Mouse (Mus musculus): ENCODE measurements at regions not wholly inside any gene's neighbourhood (a gene's known extent, or its start where the extent isn't known, plus 50 kb on each side); places are given as distances from the start of the nearest gene placed in this dataset.

GRCm38 (mm10) chr14:103990418-103990817, 146.2 kb upstream of the Ednrb start:
- TF ChIP-seq EP300 (IDR thresholded peaks at IDR 0.05; ENCODE audit: low read depth) (no peak), CTCF (IDR thresholded peaks at IDR 0.05; ENCODE audit: low read depth) (no peak)
- 59% methylated on average over 3 of the region's 3 CpGs for WGBS (ENCODE audit: insufficient replicate concordance)
- Histone ChIP-seq H3K4me2 (ENCODE audit: low read depth) (no peak overlapping the region), H3K9ac (replicated peaks) (no peak overlapping the region), H3K4me3 (ENCODE audit: insufficient read depth in 1 of 2, low read depth in 2 of 2, low read length in 2 of 2) (no peak overlapping the region), H3K9me3 (ENCODE audit: control insufficient read depth, low read length) (no peaks in the 10 kb centered on the region), H3K36me3 (replicated peaks; ENCODE audit: control insufficient read depth, insufficient read depth, low read depth) (no peaks in the 10 kb centered on the region), H3K4me1 (replicated peaks; ENCODE audit: control insufficient read depth in 2 of 2, insufficient read depth in 2 of 2, low read length in 1 of 2) (no peaks in the 10 kb centered on the region), H3K27ac (no peak overlapping the region), H3K27me3 (ENCODE audit: control insufficient read depth, insufficient read depth, low read length) (no peaks in the 10 kb centered on the region)
- DNase-seq (ENCODE audit: low read depth in 3 of 3, low spot score in 3 of 3): no peak
- ATAC-seq (ENCODE audit: insufficient read depth): no peak

GRCm38 (mm10) chr14:103989949-103990348, 145.7 kb upstream of the Ednrb start:
- WGBS (ENCODE audit: insufficient replicate concordance): 75% methylated on average over 1 of the region's 1 CpGs
- ATAC-seq (ENCODE audit: insufficient read depth) (no peak), DNase-seq (ENCODE audit: low read depth in 3 of 3, low spot score in 3 of 3) (no peak)
- Histone ChIP-seq H3K27ac (no peak overlapping the region), H3K4me2 (ENCODE audit: low read depth) (no peak overlapping the region), H3K9ac (replicated peaks) (no peak overlapping the region), H3K4me1 (replicated peaks; ENCODE audit: control insufficient read depth in 2 of 2, insufficient read depth in 2 of 2, low read length in 1 of 2) (no peaks in the 10 kb centered on the region), H3K4me3 (ENCODE audit: insufficient read depth in 1 of 2, low read depth in 2 of 2, low read length in 2 of 2) (no peak overlapping the region), H3K9me3 (ENCODE audit: control insufficient read depth, low read length) (no peaks in the 10 kb centered on the region), H3K27me3 (ENCODE audit: control insufficient read depth, insufficient read depth, low read length) (no peaks in the 10 kb centered on the region), H3K36me3 (replicated peaks; ENCODE audit: control insufficient read depth, insufficient read depth, low read depth) (no peaks in the 10 kb centered on the region)
- no peak for TF ChIP-seq CTCF (IDR thresholded peaks at IDR 0.05; ENCODE audit: low read depth)
- no peak for TF ChIP-seq EP300 (IDR thresholded peaks at IDR 0.05; ENCODE audit: low read depth)

- no peak overlapping the region for H3K4me3 ChIP-seq (ENCODE audit: insufficient read depth in 1 of 2, low read depth in 2 of 2, low read length in 2 of 2)
- DNase-seq (ENCODE audit: low read depth in 3 of 3, low spot score in 3 of 3) (no peak), ATAC-seq (ENCODE audit: insufficient read depth) (no peak)
- H3K27ac ChIP-seq: no peak overlapping the region
- H3K4me1 ChIP-seq (replicated peaks; ENCODE audit: control insufficient read depth in 2 of 2, insufficient read depth in 2 of 2, low read length in 1 of 2): no peaks in the 10 kb centered on the region
- TF ChIP-seq EP300 (IDR thresholded peaks at IDR 0.05; ENCODE audit: low read depth) (no peak), CTCF (IDR thresholded peaks at IDR 0.05; ENCODE audit: low read depth) (no peak)
- no peak overlapping the region for H3K4me2 ChIP-seq (ENCODE audit: low read depth)
- no peaks in the 10 kb centered on the region for H3K36me3 ChIP-seq (replicated peaks; ENCODE audit: control insufficient read depth, insufficient read depth, low read depth)
- no peak overlapping the region for H3K9ac ChIP-seq (replicated peaks)
- no peaks in the 10 kb centered on the region for H3K9me3 ChIP-seq (ENCODE audit: control insufficient read depth, low read length)
- H3K27me3 ChIP-seq (ENCODE audit: control insufficient read depth, insufficient read depth, low read length): no peaks in the 10 kb centered on the region
- 54% methylated on average over 3 of the region's 3 CpGs for WGBS (ENCODE audit: insufficient replicate concordance)
Observed at GRCm38 (mm10) chr14:103987266-103987665, 143.1 kb upstream of the Ednrb start.

GRCm38 (mm10) chr14:103984349-103984748, 140.1 kb upstream of the Ednrb start:
- no peak overlapping the region for H3K27ac ChIP-seq
- H3K9ac ChIP-seq (replicated peaks): no peak overlapping the region
- no peaks in the 10 kb centered on the region for H3K27me3 ChIP-seq (ENCODE audit: control insufficient read depth, insufficient read depth, low read length)
- no peak for DNase-seq (ENCODE audit: low read depth in 3 of 3, low spot score in 3 of 3)
- 0 out of 4 replicates have a peak, but pooled peaks cover 0 to 2% of the 10 kb centered on the region in 2 experiments for H3K4me1 ChIP-seq (replicated peaks; ENCODE audit: control insufficient read depth in 2 of 2, insufficient read depth in 2 of 2, low read length in 1 of 2)
- no peak for ATAC-seq (ENCODE audit: insufficient read depth)
- TF ChIP-seq EP300 (IDR thresholded peaks at IDR 0.05; ENCODE audit: low read depth) (no peak), CTCF (IDR thresholded peaks at IDR 0.05; ENCODE audit: low read depth) (no peak)
- no peak overlapping the region for H3K4me2 ChIP-seq (ENCODE audit: low read depth)
- no peaks in the 10 kb centered on the region for H3K9me3 ChIP-seq (ENCODE audit: control insufficient read depth, low read length)
- H3K36me3 ChIP-seq (replicated peaks; ENCODE audit: control insufficient read depth, insufficient read depth, low read depth): no peaks in the 10 kb centered on the region
- H3K4me3 ChIP-seq (ENCODE audit: insufficient read depth in 1 of 2, low read depth in 2 of 2, low read length in 2 of 2): no peak overlapping the region
- 57% methylated on average over 5 of the region's 5 CpGs for WGBS (ENCODE audit: insufficient replicate concordance)

DNA sequence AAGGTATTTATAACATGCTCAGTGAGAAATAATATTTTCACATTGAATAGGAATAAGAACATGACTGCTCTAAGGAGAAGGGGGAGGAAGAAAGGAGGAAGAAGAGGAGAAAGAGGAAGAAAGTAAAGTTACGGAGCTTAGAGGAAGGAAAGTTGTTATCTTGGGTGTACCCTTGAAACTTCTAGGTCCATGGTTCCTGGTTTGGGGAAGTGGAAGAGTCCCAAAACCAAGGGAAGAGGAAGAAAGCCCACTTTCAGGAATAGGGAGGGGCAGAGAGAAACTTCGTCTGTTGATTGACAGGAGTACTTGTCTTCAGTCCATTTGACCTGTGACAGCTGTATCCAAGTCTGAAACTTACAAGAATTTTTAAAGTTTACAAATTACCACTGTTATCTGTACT, 134.6 kb upstream of the Ednrb start:
- ATAC-seq (ENCODE audit: insufficient read depth): no peak
- no peak for DNase-seq (ENCODE audit: low read depth in 3 of 3, low spot score in 3 of 3)
- Histone ChIP-seq H3K27me3 (ENCODE audit: control insufficient read depth, insufficient read depth, low read length) (no peaks in the 10 kb centered on the region), H3K4me3 (ENCODE audit: insufficient read depth in 1 of 2, low read depth in 2 of 2, low read length in 2 of 2) (no peak overlapping the region), H3K4me1 (replicated peaks; ENCODE audit: control insufficient read depth in 2 of 2, insufficient read depth in 2 of 2, low read length in 1 of 2) (0 out of 4 replicates have a peak, but pooled peaks cover 0 to 3% of the 10 kb centered on the region in 2 experiments), H3K9me3 (ENCODE audit: control insufficient read depth, low read length) (no peaks in the 10 kb centered on the region), H3K9ac (replicated peaks) (no peak overlapping the region), H3K36me3 (replicated peaks; ENCODE audit: control insufficient read depth, insufficient read depth, low read depth) (no peaks in the 10 kb centered on the region), H3K27ac (no peak overlapping the region), H3K4me2 (ENCODE audit: low read depth) (no peak overlapping the region)
- TF ChIP-seq CTCF (IDR thresholded peaks at IDR 0.05; ENCODE audit: low read depth) (no peak), EP300 (IDR thresholded peaks at IDR 0.05; ENCODE audit: low read depth) (no peak)
- 39% methylated on average over 2 of the region's 2 CpGs for WGBS (ENCODE audit: insufficient replicate concordance)
